Comparison of ENCODE assay signal across 9 mouse cellular contexts in genomic region chr1:125559261-125559660, GRCm38 (mm10). TPM values are rescaled to one million over a fixed set of nuclear protein-coding genes. Genes with fewer than 3 reads are reported as not detected.
DNase-seq lines count a peak whose midpoint lies in the region; ATAC-seq and TF ChIP-seq lines count a peak whose summit lies in the region.
"Had no signal": no experiment of that assay in that cellular context is flagged by ENCODE, and none has a peak within 500 bp of the region (broad histone marks: within the 10 kb centered on the region; RNA-seq: fewer than 3 reads in every experiment).

No protein-coding gene starts in this region.

- 73% methylated on average over 3 of the region's 3 CpGs for WGBS in kidney, postnatal 0 days
- 58% methylated on average over 3 of the region's 3 CpGs for WGBS in liver, embryonic 15.5 days (ENCODE audit: insufficient replicate concordance)

- no peaks in the 10 kb centered on the region for H3K4me1 ChIP-seq in kidney, postnatal 0 days (replicated peaks; ENCODE audit: insufficient read depth, low read length)
- peaks cover 6% of the 10 kb centered on the region; the same call in 1 of the 2 replicates for H3K4me1 ChIP-seq in brown adipose tissue, adult 24 weeks (ENCODE audit: control insufficient read depth, insufficient read depth, insufficient read length, low read length)
- H3K4me1 ChIP-seq in liver, embryonic 15.5 days (replicated peaks), result peaks cover 31% of the 10 kb centered on the region

- no peak overlapping the region for H3K4me3 ChIP-seq in kidney, postnatal 0 days (replicated peaks; ENCODE audit: low read depth, low read length)
- H3K4me3 ChIP-seq in brown adipose tissue, adult 24 weeks (ENCODE audit: insufficient read depth, low read depth, low read length), result no peak overlapping the region
- no peak overlapping the region for H3K4me3 ChIP-seq in liver, embryonic 15.5 days (replicated peaks)

- H3K4me2 ChIP-seq in kidney, postnatal 0 days (ENCODE audit: low read length), result no peak overlapping the region
- peak overlapping the region; percentile 88; the same call in 1 of the 2 replicates for H3K4me2 ChIP-seq in liver, embryonic 15.5 days

- DNase-seq in cerebellum, adult 11-12 months, result peak; percentile 16
- no peak for DNase-seq in cerebellum, postnatal 25 days
- DNase-seq in kidney, postnatal 0 days (ENCODE audit: low spot score), result no peak
- no peak for DNase-seq in kidney, postnatal 4 days
- no peak for DNase-seq in spleen, postnatal 14 days (ENCODE audit: low spot score in 2 of 2)
- DNase-seq in adrenal gland, postnatal 36 days, result no peak
- DNase-seq: adrenal gland, postnatal 10 days had no signal

- H3K27me3 ChIP-seq in kidney, postnatal 0 days (ENCODE audit: insufficient read depth, low read length), result no peaks in the 10 kb centered on the region
- no peaks in the 10 kb centered on the region; the same call in 1 of the 2 replicates for H3K27me3 ChIP-seq in liver, embryonic 15.5 days

- ATAC-seq in kidney, postnatal 0 days (replicated peaks; ENCODE audit: low FRiP score, low read depth), result no peak
- ATAC-seq in liver, embryonic 15.5 days (ENCODE audit: insufficient read depth), result no peak

- TF ChIP-seq CTCF in kidney, postnatal 0 days (IDR thresholded peaks at IDR 0.05; ENCODE audit: low read depth), result no peak

- no peak overlapping the region for H3K9ac ChIP-seq in kidney, postnatal 0 days (ENCODE audit: low read depth, low read length)
- H3K9ac ChIP-seq in liver, embryonic 15.5 days, result no peak overlapping the region

- H3K9me3 ChIP-seq in kidney, postnatal 0 days (replicated peaks; ENCODE audit: low read length), result no peaks in the 10 kb centered on the region
- no peaks in the 10 kb centered on the region for H3K9me3 ChIP-seq in liver, embryonic 15.5 days (replicated peaks)

- H3K36me3 ChIP-seq in kidney, postnatal 0 days (ENCODE audit: insufficient read depth, low read length), result 0 out of 2 replicates have a peak, but pooled peaks cover 7% of the 10 kb centered on the region
- H3K36me3 ChIP-seq in liver, embryonic 15.5 days (replicated peaks), result no peaks in the 10 kb centered on the region

- H3K27ac ChIP-seq in kidney, postnatal 0 days, result peak overlapping the region; percentile 48; the same call in 1 of the 2 replicates
- H3K27ac ChIP-seq in brown adipose tissue, adult 24 weeks (replicated peaks; ENCODE audit: low read depth, low read length), result peak overlapping the region; percentile 47; the same call in 1 of the 2 replicates
- no peak overlapping the region for H3K27ac ChIP-seq in liver, embryonic 15.5 days (replicated peaks)

RNA-seq across cellular contexts. Expression of gene Slc35f5, which starts 1.1 kb away (rescaled TPM):
- 69.5 and 73.6 TPM in 2 replicates for polyA plus RNA-seq in kidney, postnatal 0 days (2015; fragmentation: Nextera tagmentation; extraction: Ambion mirVana)
- 23.1 and 30.5 TPM in 2 replicates for polyA plus RNA-seq in brown adipose tissue, adult 24 weeks (2012; ENCODE audit: insufficient read depth, insufficient read length, missing spikeins)
- 28.7 and 30.7 TPM in 2 replicates for polyA plus RNA-seq in liver, embryonic 15.5 days (2015; fragmentation: Nextera tagmentation; extraction: Ambion mirVana)
- 10 to 100 TPM; 39.5 to 48.8 TPM for total RNA-seq in adrenal gland, postnatal 36 days (2021)
